Mouse (Mus musculus) neural tube, embryonic 11.5 days (tissue): ENCODE data around the gene Tcea3. TPM values are rescaled to one million over a fixed set of nuclear protein-coding genes. Genes with fewer than 3 reads are reported as not detected.

Source experiments
- ATAC-seq: fragments of 200-750 bp; cut with Nextera tagmentation; 2 replicates; pipeline ENCODE4 v1.8.0; 2017; ENCODE audit warnings: moderate number of reproducible peaks, mild to moderate bottlenecking, moderate TSS enrichment, moderate library complexity; ENCODE audit not compliant: insufficient read depth, low FRiP score, low TSS enrichment
- DNase-seq: peaks from one replicate; pipeline ENCODE4 v3.0.0-alpha.2; 2015; ENCODE audit warnings: low spot score
- H3K27ac ChIP-seq: fragments of 300-500 bp; sonication (generic); 2 replicates; pipeline ENCODE4 v1.5.1; 2014; ENCODE audit warnings: low read depth, mild to moderate bottlenecking, low read length
- H3K27me3 ChIP-seq: fragments of 300-500 bp; sonication (generic); 2 replicates; pipeline ENCODE4 v1.6.1; 2014; ENCODE audit warnings: mild to moderate bottlenecking, low read length, mixed read lengths; ENCODE audit not compliant: control insufficient read depth, insufficient read depth
- H3K36me3 ChIP-seq: fragments of 300-500 bp; sonication (generic); 2 replicates; pipeline ENCODE4 v1.6.1; 2014; ENCODE audit warnings: mild to moderate bottlenecking, low read length, moderate library complexity, mixed read lengths; ENCODE audit not compliant: control insufficient read depth, insufficient read depth
- H3K4me1 ChIP-seq: fragments of 300-500 bp; sonication (generic); 2 replicates; pipeline ENCODE4 v1.6.1; 2014; ENCODE audit warnings: low read length, mixed read lengths; ENCODE audit not compliant: control insufficient read depth, insufficient read depth
- H3K4me2 ChIP-seq: fragments of 300-500 bp; sonication (generic); 2 replicates; pipeline ENCODE4 v1.6.1; 2014; ENCODE audit warnings: low read depth, mild to moderate bottlenecking, moderate library complexity
- H3K4me3 ChIP-seq: fragments of 300-500 bp; sonication (generic); 2 replicates; pipeline ENCODE4 v1.5.1; 2014; ENCODE audit warnings: low read depth, low read length
- H3K9ac ChIP-seq: fragments of 300-500 bp; sonication (generic); 2 replicates; pipeline ENCODE4 v1.6.1; 2014; ENCODE audit warnings: mild to moderate bottlenecking, low read length
- H3K9me3 ChIP-seq: fragments of 300-500 bp; sonication (generic); 2 replicates; pipeline ENCODE4 v1.6.1; 2016; ENCODE audit warnings: low read length; ENCODE audit not compliant: control insufficient read depth
- WGBS: fragments of 180-500 bp; shearing (Covaris S2); extraction: QIAGEN DNeasy Blood & Tissue Kit; methylation state at CpG from one replicate; pipeline ENCODE4 v1.1.7; 2014; 5-methylcytosine and 5-hydroxymethylcytosine counted together
- polyA plus RNA-seq: library from polyadenylated mRNA; unstranded; fragments of >200 nt; fragmentation: Nextera tagmentation; extraction: Ambion mirVana; gene quantifications from 2 replicates; pipeline ENCODE4 v1.2.1, GENCODE M21; 2014

Tcea3 gene
- polyA plus RNA-seq, 1 experiment from 2014 or later = 6.5 TPM

DNA sequence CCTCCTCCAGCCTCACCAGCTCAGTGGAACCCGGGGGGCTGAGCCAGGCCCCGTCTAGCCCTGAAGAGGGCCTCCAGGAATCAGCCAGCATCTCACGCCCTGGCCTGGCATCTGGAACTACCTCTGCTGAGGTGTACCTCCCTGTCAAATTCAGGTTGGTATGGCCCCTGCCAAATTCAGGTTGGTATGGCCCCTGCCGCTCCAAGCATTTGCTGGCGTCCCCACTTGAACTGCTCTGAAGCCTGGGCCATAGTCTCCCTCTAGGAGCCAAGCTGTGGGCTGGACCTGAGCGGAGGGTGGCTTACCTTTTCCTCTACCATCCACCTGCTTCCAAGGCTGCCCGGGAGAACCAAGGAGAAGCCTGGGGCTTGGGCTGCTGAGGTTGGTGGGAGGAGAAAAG is 4.8 kb upstream of the Tcea3 start:
- Histone ChIP-seq H3K27ac (no peak overlapping the region), H3K4me1 (peaks cover 25% of the 10 kb centered on the region), H3K36me3 (0 out of 2 replicates have a peak, but pooled peaks cover 2% of the 10 kb centered on the region), H3K4me2 (no peak overlapping the region), H3K4me3 (no peak overlapping the region), H3K9ac (no peak overlapping the region), H3K9me3 (no peaks in the 10 kb centered on the region), H3K27me3 (peaks cover 27% of the 10 kb centered on the region)
- no peak for ATAC-seq
- 86% methylated on average over 7 of the region's 7 CpGs for WGBS
- no peak for DNase-seq

DNA sequence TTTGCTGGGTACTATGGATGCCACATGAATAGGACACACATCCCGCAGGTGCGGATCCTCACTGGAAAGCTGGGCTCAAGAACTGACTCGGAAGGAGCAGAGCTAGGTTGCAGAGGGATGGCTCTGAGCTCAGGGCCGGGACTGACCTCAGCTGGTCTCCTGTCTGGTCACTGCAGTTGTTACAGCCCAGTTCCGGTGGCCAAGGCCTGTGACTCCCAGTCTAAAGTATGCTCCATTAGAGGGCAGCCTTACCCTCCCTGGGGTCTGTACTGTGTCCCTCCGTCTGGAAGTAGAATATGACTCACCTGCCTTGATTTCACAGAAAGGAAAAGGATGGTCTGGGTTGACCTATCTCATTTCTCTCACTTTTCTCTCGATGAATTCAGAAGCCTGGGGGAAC is 3.3 kb upstream of the Tcea3 start:
- DNase-seq (no peak), ATAC-seq (no peak)
- Histone ChIP-seq H3K4me1 (peaks cover 31% of the 10 kb centered on the region), H3K27me3 (peaks cover 31% of the 10 kb centered on the region), H3K9ac (no peak overlapping the region), H3K9me3 (no peaks in the 10 kb centered on the region), H3K27ac (no peak overlapping the region), H3K36me3 (0 out of 2 replicates have a peak, but pooled peaks cover 2% of the 10 kb centered on the region), H3K4me3 (no peak overlapping the region), H3K4me2 (no peak overlapping the region)
- 62% methylated on average over 7 of the region's 7 CpGs for whole genome bisulfite sequencing

DNA sequence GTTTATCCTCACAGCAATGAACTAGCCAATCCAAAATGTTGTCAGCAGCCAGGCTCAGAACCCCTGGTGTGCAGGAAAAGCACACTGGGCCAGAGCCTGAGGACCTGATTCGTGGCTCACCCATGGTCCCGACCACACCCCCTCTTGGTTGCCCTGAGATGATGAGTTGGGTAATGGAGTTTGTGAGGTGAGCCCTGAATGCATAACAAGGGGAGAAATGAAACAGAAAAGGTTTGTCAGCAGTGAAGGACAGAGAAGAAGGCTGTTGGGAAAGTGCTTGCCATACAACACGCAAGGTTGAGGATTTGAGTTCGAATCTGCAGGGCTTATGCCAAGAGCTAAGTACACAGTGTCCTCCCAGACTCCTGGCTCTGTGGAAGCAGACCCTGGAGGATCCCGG is 1.8 kb upstream of the Tcea3 start:
- 28% methylated on average over 5 of the region's 5 CpGs for WGBS
- H3K4me1 ChIP-seq = peaks cover 31% of the 10 kb centered on the region

DNA sequence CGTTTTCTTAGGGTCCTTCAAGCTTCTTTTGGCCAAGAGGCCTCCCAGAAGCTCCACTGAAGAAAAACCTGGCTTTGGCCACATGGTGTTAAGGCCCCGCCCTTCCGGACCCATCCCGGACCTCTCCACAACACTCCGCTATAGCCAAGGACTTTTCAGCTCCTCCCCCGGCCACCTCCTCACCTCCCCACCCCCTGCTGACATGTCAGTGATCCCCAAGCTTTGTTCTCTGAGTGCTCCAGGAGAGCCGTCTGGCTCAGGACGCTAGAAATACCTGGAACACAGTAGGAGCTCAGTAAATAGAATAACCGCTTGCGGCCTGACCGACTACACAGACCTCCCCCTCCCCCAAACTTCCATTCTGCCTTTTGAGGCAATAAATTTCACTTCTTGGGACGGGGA is 960 bp upstream of the Tcea3 start:
- 1% methylated on average over 12 of the region's 12 CpGs for WGBS
- DNase-seq (peak; percentile 53), ATAC-seq (no peak)
- Histone ChIP-seq H3K9ac (no peak overlapping the region), H3K27me3 (peaks cover 43% of the 10 kb centered on the region), H3K4me1 (peaks cover 31% of the 10 kb centered on the region), H3K4me2 (peak overlapping the region; percentile 90), H3K9me3 (no peaks in the 10 kb centered on the region), H3K27ac (no peak overlapping the region), H3K36me3 (0 out of 2 replicates have a peak, but pooled peaks cover 2% of the 10 kb centered on the region), H3K4me3 (no peak overlapping the region)

More for the DNA sequence above, 1.8 kb upstream of the Tcea3 start:
- Histone ChIP-seq H3K9me3 (no peaks in the 10 kb centered on the region), H3K4me3 (no peak overlapping the region), H3K4me2 (no peak overlapping the region), H3K36me3 (0 out of 2 replicates have a peak, but pooled peaks cover 2% of the 10 kb centered on the region), H3K9ac (no peak overlapping the region), H3K27me3 (peaks cover 43% of the 10 kb centered on the region), H3K27ac (no peak overlapping the region)
- no peak for ATAC-seq
- no peak for DNase-seq

DNA sequence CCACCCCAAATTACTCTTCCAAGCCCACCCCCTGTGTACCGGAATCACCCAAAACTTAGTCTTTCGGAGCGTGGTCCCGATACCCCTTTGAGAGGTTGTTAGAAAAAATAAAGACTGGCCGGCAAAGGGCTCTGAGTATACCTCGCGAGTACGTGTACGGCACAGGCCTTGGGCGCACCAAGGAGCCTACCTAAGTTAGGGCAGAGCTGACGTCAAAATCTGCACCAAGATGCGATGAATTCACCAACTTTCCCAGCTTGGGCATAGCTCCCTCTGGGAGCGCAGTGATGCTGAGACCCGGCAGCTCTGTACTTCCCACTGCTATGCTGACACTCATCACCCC is 172 bp upstream of the Tcea3 start:
- Histone ChIP-seq H3K4me2 (peak overlapping the region; percentile 90), H3K9me3 (no peaks in the 10 kb centered on the region), H3K27ac (no peak overlapping the region), H3K27me3 (peaks cover 43% of the 10 kb centered on the region), H3K4me1 (peaks cover 31% of the 10 kb centered on the region), H3K9ac (0 out of 2 replicates have a peak overlapping the region, but pooled peaks have one; percentile 36), H3K36me3 (0 out of 2 replicates have a peak, but pooled peaks cover 2% of the 10 kb centered on the region), H3K4me3 (peak overlapping the region; percentile 33)
- ATAC-seq (peak; percentile 20; the same call in 1 of the 2 replicates), DNase-seq (no peak)
- under 1% methylated on average over 14 of the region's 14 CpGs for WGBS

DNA sequence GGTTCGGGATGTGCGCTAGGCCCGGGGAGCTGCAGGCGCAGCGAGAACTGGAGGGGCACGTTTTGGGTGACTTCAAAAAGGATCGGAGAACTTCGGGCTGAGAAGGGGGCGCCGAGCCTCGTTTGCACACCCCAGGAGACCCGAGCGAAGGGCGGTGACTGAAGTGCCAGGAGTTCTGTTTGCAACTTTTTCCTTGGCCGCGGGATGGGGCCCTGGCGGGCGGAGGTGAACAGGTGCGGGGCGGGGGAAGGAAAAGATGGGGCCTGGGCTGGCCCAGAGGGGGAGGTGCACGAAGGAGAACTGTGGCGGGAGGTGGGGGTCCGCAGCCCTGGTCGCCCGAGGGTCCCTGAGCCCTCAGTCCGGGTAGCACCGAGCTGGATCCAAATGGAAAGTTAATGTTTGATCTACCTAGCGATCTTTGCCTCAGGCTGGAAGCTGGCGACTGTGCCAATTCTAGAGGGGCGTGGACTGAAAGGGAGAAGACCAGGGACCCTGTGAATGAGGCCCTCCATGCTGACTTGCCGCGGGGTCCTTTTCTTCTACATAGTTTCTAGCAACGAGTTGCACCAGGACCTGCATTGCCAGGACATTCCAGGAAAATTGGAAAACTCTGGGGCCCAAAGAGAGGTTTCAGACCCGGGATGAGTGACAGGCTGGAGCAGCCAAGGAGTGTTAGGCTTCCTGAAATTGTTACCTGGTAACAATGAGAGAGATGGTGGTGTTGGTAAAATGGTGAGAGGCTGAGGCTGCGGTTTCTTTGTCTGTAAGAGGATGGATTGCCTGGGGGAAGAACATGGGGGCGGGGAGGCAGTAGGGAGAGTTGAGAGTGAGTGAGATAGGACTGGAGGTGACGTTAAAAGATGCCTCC is 1.2 kb downstream of the Tcea3 start:
- H3K4me1 ChIP-seq = peaks cover 31% of the 10 kb centered on the region
- 0 out of 2 replicates have a peak, but pooled peaks cover 2% of the 10 kb centered on the region for H3K36me3 ChIP-seq
- H3K9ac ChIP-seq = peak overlapping the region; percentile 36; the same call in 1 of the 2 replicates
- no peak overlapping the region for H3K27ac ChIP-seq
- peak overlapping the region; percentile 90 for H3K4me2 ChIP-seq
- ATAC-seq (no peak), DNase-seq (no peak)
- under 1% methylated on average over 37 of the region's 37 CpGs for WGBS
- no peaks in the 10 kb centered on the region for H3K9me3 ChIP-seq
- H3K4me3 ChIP-seq = peak overlapping the region; percentile 33
- H3K27me3 ChIP-seq = peaks cover 43% of the 10 kb centered on the region

DNA sequence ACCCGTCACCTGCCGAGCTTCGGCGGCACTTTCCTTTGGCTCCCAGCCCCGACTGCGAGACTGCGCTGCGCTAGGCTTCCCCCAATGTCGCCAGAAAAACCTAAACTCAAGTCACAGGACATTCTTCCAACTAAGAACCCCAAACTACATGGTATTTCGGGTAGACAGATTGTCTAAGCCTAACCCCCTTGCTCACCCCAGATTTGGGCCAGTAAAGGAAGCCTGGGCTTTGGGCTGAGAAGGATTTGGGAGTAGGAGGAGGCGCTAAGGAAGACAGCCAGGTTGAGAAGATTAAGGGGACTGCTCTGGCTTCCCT is 1.8 kb downstream of the Tcea3 start:
- Histone ChIP-seq H3K9ac (no peak overlapping the region), H3K4me3 (no peak overlapping the region), H3K27me3 (peaks cover 43% of the 10 kb centered on the region)

DNA sequence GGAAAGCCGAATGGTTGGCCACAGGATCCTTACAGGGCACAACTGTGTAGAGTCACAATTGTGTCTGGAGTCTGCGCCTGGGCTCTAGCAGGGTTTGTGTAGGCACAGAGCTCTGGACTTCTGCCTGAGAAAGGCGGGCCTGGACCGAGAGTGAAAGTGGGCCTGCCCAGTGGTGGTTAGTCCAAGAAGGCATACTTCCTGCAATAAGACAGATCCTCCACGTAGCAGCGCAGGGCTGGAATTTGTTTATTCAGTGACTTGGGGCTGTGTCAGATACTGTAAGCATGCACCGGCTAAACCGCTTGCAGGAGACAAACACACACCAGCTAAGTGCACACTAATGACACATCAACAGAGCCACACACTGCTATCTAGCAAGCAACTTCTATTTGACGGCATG is 2.3 kb downstream of the Tcea3 start:
- Histone ChIP-seq H3K9ac (no peak overlapping the region), H3K4me2 (no peak overlapping the region), H3K4me1 (peaks cover 31% of the 10 kb centered on the region), H3K9me3 (no peaks in the 10 kb centered on the region), H3K27me3 (peaks cover 43% of the 10 kb centered on the region), H3K36me3 (no peaks in the 10 kb centered on the region), H3K4me3 (no peak overlapping the region), H3K27ac (no peak overlapping the region)
- ATAC-seq (no peak), DNase-seq (no peak)
- 56% methylated on average over 9 of the region's 9 CpGs for WGBS

More for the DNA sequence above, 1.8 kb downstream of the Tcea3 start:
- Histone ChIP-seq H3K9me3 (no peaks in the 10 kb centered on the region), H3K4me2 (no peak overlapping the region), H3K27ac (no peak overlapping the region), H3K36me3 (no peaks in the 10 kb centered on the region), H3K4me1 (peaks cover 31% of the 10 kb centered on the region)
- WGBS = 5% methylated on average over 11 of the region's 11 CpGs
- no peak for ATAC-seq
- DNase-seq = no peak

DNA sequence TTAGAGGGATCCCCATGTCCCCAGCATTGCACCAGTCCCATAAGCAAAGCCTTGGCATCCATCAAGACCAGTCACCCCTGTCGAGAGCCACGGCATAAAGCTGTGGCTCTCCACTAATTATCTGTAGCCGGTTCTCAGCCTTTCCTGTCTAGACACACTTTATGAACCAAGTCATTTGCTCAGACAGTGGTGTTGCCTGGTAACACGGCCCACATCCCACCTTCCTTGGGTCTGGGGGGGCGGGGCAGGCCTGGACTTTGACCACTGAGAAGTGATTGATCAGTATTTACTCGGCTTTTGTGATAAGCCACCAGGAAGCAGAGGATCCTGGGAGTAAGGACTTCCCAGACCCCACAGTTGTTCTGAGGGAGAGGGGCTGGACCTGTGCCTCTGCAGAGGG is 8.4 kb downstream of the Tcea3 start:
- WGBS = 44% methylated on average over 6 of the region's 6 CpGs
- Histone ChIP-seq H3K9ac (no peak overlapping the region), H3K4me3 (no peak overlapping the region), H3K36me3 (no peaks in the 10 kb centered on the region), H3K27ac (no peak overlapping the region), H3K27me3 (no peaks in the 10 kb centered on the region), H3K4me2 (no peak overlapping the region), H3K9me3 (no peaks in the 10 kb centered on the region), H3K4me1 (no peaks in the 10 kb centered on the region; the same call in 1 of the 2 replicates)
- DNase-seq (peak; percentile 28), ATAC-seq (no peak)
